Mouse (Mus musculus) neural tube, embryonic 15.5 days (tissue): ENCODE measurements at regions not wholly inside any gene's neighbourhood (a gene's known extent, or its start where the extent isn't known, plus 50 kb on each side); places are given as distances from the start of the nearest gene placed in this dataset.

Experiments
- ATAC-seq: fragments of 200-750 bp; cut with Nextera tagmentation; 2 replicates; pipeline ENCODE4 v1.8.0; 2017; ENCODE audit warnings: mild to moderate bottlenecking, moderate TSS enrichment, moderate library complexity; ENCODE audit not compliant: low FRiP score
- H3K27ac ChIP-seq: fragments of 300-500 bp; sonication (generic); replicated peaks from 2 replicates; pipeline ENCODE4 v1.5.1; 2015; ENCODE audit warnings: mild to moderate bottlenecking, inconsistent platforms
- H3K27me3 ChIP-seq: fragments of 300-500 bp; sonication (generic); replicated peaks from 2 replicates; pipeline ENCODE4 v1.6.1; 2015; ENCODE audit warnings: inconsistent platforms
- H3K36me3 ChIP-seq: fragments of 300-500 bp; sonication (generic); 2 replicates; pipeline ENCODE4 v1.6.1; 2015; ENCODE audit warnings: inconsistent platforms
- H3K4me1 ChIP-seq: fragments of 300-500 bp; sonication (generic); 2 replicates; pipeline ENCODE4 v1.6.1; 2015; ENCODE audit warnings: inconsistent platforms
- H3K4me2 ChIP-seq: fragments of 300-500 bp; sonication (generic); 2 replicates; pipeline ENCODE4 v1.6.1; 2015; ENCODE audit warnings: inconsistent platforms, mild to moderate bottlenecking, moderate library complexity
- H3K4me3 ChIP-seq: fragments of 300-500 bp; sonication (generic); replicated peaks from 2 replicates; pipeline ENCODE4 v1.5.1; 2015; ENCODE audit warnings: mild to moderate bottlenecking, inconsistent platforms
- H3K9ac ChIP-seq: fragments of 300-500 bp; sonication (generic); replicated peaks from 2 replicates; pipeline ENCODE4 v1.6.1; 2015; ENCODE audit warnings: mild to moderate bottlenecking, inconsistent platforms
- H3K9me3 ChIP-seq: fragments of 300-500 bp; sonication (generic); replicated peaks from 2 replicates; pipeline ENCODE4 v1.6.1; 2016; ENCODE audit warnings: inconsistent platforms
- WGBS: fragments of 180-500 bp; shearing (Covaris S2); methylation state at CpG from one replicate; pipeline ENCODE4 v1.1.7; 2015; ENCODE audit warnings: mixed read lengths; 5-methylcytosine and 5-hydroxymethylcytosine counted together

- WGBS: 82% methylated on average over 6 of the region's 6 CpGs
- no peak overlapping the region for H3K9ac ChIP-seq
- no peak overlapping the region for H3K4me3 ChIP-seq
- H3K9me3 ChIP-seq: no peaks in the 10 kb centered on the region
- H3K27ac ChIP-seq: no peak overlapping the region
- no peak for ATAC-seq
- H3K4me2 ChIP-seq: no peak overlapping the region
- H3K27me3 ChIP-seq: no peaks in the 10 kb centered on the region
- no peaks in the 10 kb centered on the region for H3K4me1 ChIP-seq
- no peaks in the 10 kb centered on the region for H3K36me3 ChIP-seq
Measured at GRCm38 (mm10) chr13:59949471-59949870, 126.5 kb upstream of the Tut7 start.

- 86% methylated on average over 15 of the region's 15 CpGs for WGBS
- no peak overlapping the region for H3K4me2 ChIP-seq
- no peaks in the 10 kb centered on the region for H3K4me1 ChIP-seq
- H3K9ac ChIP-seq: no peak overlapping the region
- H3K36me3 ChIP-seq: no peaks in the 10 kb centered on the region
- no peak for ATAC-seq
- no peak overlapping the region for H3K4me3 ChIP-seq
- no peak overlapping the region for H3K27ac ChIP-seq
- H3K27me3 ChIP-seq: no peaks in the 10 kb centered on the region
- no peaks in the 10 kb centered on the region for H3K9me3 ChIP-seq
Measured at GRCm38 (mm10) chr13:59948496-59949138, 125.7 kb upstream of the Tut7 start.

- H3K36me3 ChIP-seq: no peaks in the 10 kb centered on the region
- no peak overlapping the region for H3K27ac ChIP-seq
- no peak overlapping the region for H3K4me2 ChIP-seq
- no peak overlapping the region for H3K4me3 ChIP-seq
- no peak overlapping the region for H3K9ac ChIP-seq
- H3K4me1 ChIP-seq: no peaks in the 10 kb centered on the region
- ATAC-seq: no peak
- H3K27me3 ChIP-seq: no peaks in the 10 kb centered on the region
- H3K9me3 ChIP-seq: no peaks in the 10 kb centered on the region
- WGBS: 71% methylated on average over 5 of the region's 5 CpGs
Measured at GRCm38 (mm10) chr13:59947461-59947860, 124.5 kb upstream of the Tut7 start.

- Histone ChIP-seq H3K27me3 (no peaks in the 10 kb centered on the region), H3K9me3 (no peaks in the 10 kb centered on the region), H3K36me3 (no peaks in the 10 kb centered on the region), H3K27ac (no peak overlapping the region), H3K9ac (no peak overlapping the region), H3K4me3 (no peak overlapping the region), H3K4me1 (0 out of 2 replicates have a peak, but pooled peaks cover under 1% of the 10 kb centered on the region), H3K4me2 (no peak overlapping the region)
- ATAC-seq: no peak
- 76% methylated on average over 4 of the region's 4 CpGs for WGBS
Measured at GRCm38 (mm10) chr13:59946509-59946908, 123.6 kb upstream of the Tut7 start.

- no peaks in the 10 kb centered on the region for H3K27me3 ChIP-seq
- H3K27ac ChIP-seq: no peak overlapping the region
- H3K4me1 ChIP-seq: peaks cover 7% of the 10 kb centered on the region; the same call in 1 of the 2 replicates
- no peak for ATAC-seq
- H3K4me2 ChIP-seq: no peak overlapping the region
- H3K36me3 ChIP-seq: no peaks in the 10 kb centered on the region
- H3K4me3 ChIP-seq: no peak overlapping the region
- H3K9ac ChIP-seq: no peak overlapping the region
- no peaks in the 10 kb centered on the region for H3K9me3 ChIP-seq
- 88% methylated on average over 1 of the region's 1 CpGs for WGBS
Measured at GRCm38 (mm10) chr13:59945631-59946030, 122.7 kb upstream of the Tut7 start.

GRCm38 (mm10) chr13:59943602-59944140 lies 120.7 kb upstream of the Tut7 start:
- no peak overlapping the region for H3K27ac ChIP-seq
- H3K36me3 ChIP-seq: no peaks in the 10 kb centered on the region
- no peak overlapping the region for H3K9ac ChIP-seq
- peaks cover 7% of the 10 kb centered on the region; the same call in 1 of the 2 replicates for H3K4me1 ChIP-seq
- ATAC-seq: no peak
- 58% methylated on average over 5 of the region's 5 CpGs for WGBS
- H3K9me3 ChIP-seq: no peaks in the 10 kb centered on the region
- H3K4me2 ChIP-seq: no peak overlapping the region
- no peaks in the 10 kb centered on the region for H3K27me3 ChIP-seq
- H3K4me3 ChIP-seq: no peak overlapping the region

GRCm38 (mm10) chr13:59943020-59943419 lies 120.1 kb upstream of the Tut7 start:
- no peaks in the 10 kb centered on the region for H3K9me3 ChIP-seq
- no peak overlapping the region for H3K27ac ChIP-seq
- no peaks in the 10 kb centered on the region for H3K27me3 ChIP-seq
- WGBS: 68% methylated on average over 3 of the region's 3 CpGs
- peaks cover 7% of the 10 kb centered on the region; the same call in 1 of the 2 replicates for H3K4me1 ChIP-seq
- H3K36me3 ChIP-seq: no peaks in the 10 kb centered on the region
- ATAC-seq: no peak
- no peak overlapping the region for H3K4me3 ChIP-seq
- H3K4me2 ChIP-seq: no peak overlapping the region
- no peak overlapping the region for H3K9ac ChIP-seq

- ATAC-seq: no peak
- Histone ChIP-seq H3K36me3 (no peaks in the 10 kb centered on the region), H3K27me3 (no peaks in the 10 kb centered on the region), H3K9ac (no peak overlapping the region), H3K27ac (no peak overlapping the region), H3K4me3 (no peak overlapping the region), H3K9me3 (no peaks in the 10 kb centered on the region), H3K4me2 (no peak overlapping the region), H3K4me1 (peaks cover 7% of the 10 kb centered on the region; the same call in 1 of the 2 replicates)
- 72% methylated on average over 3 of the region's 3 CpGs for WGBS
Measured at GRCm38 (mm10) chr13:59941519-59941918, 118.6 kb upstream of the Tut7 start.

- Histone ChIP-seq H3K27me3 (no peaks in the 10 kb centered on the region), H3K27ac (no peak overlapping the region), H3K36me3 (no peaks in the 10 kb centered on the region), H3K4me3 (no peak overlapping the region), H3K4me2 (peak overlapping the region; percentile 38; the same call in 1 of the 2 replicates), H3K4me1 (peaks cover 7% of the 10 kb centered on the region; the same call in 1 of the 2 replicates), H3K9ac (no peak overlapping the region), H3K9me3 (no peaks in the 10 kb centered on the region)
- 29% methylated on average over 16 of the region's 16 CpGs for WGBS
- no peak for ATAC-seq
Measured at GRCm38 (mm10) chr13:59940414-59941205, 117.7 kb upstream of the Tut7 start.

- no peak for ATAC-seq
- WGBS: 92% methylated on average over 3 of the region's 5 CpGs
Measured at GRCm38 (mm10) chr13:59939886-59940285, 116.9 kb upstream of the Tut7 start.

GRCm38 (mm10) chr13:59937147-59937546 lies 114.2 kb upstream of the Tut7 start:
- Histone ChIP-seq H3K4me2 (no peak overlapping the region), H3K27ac (no peak overlapping the region), H3K4me1 (peaks cover 7% of the 10 kb centered on the region; the same call in 1 of the 2 replicates), H3K9me3 (no peaks in the 10 kb centered on the region), H3K9ac (no peak overlapping the region), H3K27me3 (no peaks in the 10 kb centered on the region), H3K36me3 (no peaks in the 10 kb centered on the region), H3K4me3 (no peak overlapping the region)
- WGBS: 75% methylated on average over 3 of the region's 3 CpGs
- ATAC-seq: no peak

More at GRCm38 (mm10) chr13:59939886-59940285, 116.9 kb upstream of the Tut7 start:
- Histone ChIP-seq H3K4me3 (no peak overlapping the region), H3K27me3 (no peaks in the 10 kb centered on the region), H3K9ac (no peak overlapping the region), H3K4me1 (peaks cover 7% of the 10 kb centered on the region; the same call in 1 of the 2 replicates), H3K9me3 (no peaks in the 10 kb centered on the region), H3K4me2 (no peak overlapping the region), H3K27ac (no peak overlapping the region), H3K36me3 (no peaks in the 10 kb centered on the region)

GRCm38 (mm10) chr13:59934556-59934955 lies 111.6 kb upstream of the Tut7 start:
- Histone ChIP-seq H3K4me3 (no peak overlapping the region), H3K27ac (no peak overlapping the region), H3K4me1 (no peaks in the 10 kb centered on the region), H3K36me3 (no peaks in the 10 kb centered on the region), H3K9me3 (no peaks in the 10 kb centered on the region), H3K27me3 (no peaks in the 10 kb centered on the region), H3K9ac (no peak overlapping the region), H3K4me2 (no peak overlapping the region)
- 42% methylated on average over 1 of the region's 1 CpGs for WGBS
- no peak for ATAC-seq
